Mouse (Mus musculus): Measurements from ENCODE around the gene Mrtfb.

- TF ChIP-seq POLR2AphosphoS5 (IDR thresholded peaks at IDR 0.05; ENCODE audit: insufficient replicate concordance, low read depth, low read length) (no peak), CTCF (IDR thresholded peaks at IDR 0.05; ENCODE audit: low read depth, low read length) (no peak), GATA2 (IDR thresholded peaks at IDR 0.05; ENCODE audit: borderline replicate concordance, low read depth, low read length) (no peak), TAL1 (conservative IDR thresholded peaks at IDR 0.05; ENCODE audit: low read depth, low read length) (no peak)
These were observed 616 bp downstream of the Mrtfb start for GRCm38 (mm10) chr16:13256667-13257527.
